Mouse (Mus musculus): ENCODE data around the gene Zfp128.
A peak's percentile ranks its signal among the peaks of the same experiment; 100 is the strongest.
"Not testable (repeated sequence)": the region's sequence is repeated elsewhere in the genome, so short reads cannot be mapped to it uniquely, and the experiment has no call there.

Zfp128 gene

DNA sequence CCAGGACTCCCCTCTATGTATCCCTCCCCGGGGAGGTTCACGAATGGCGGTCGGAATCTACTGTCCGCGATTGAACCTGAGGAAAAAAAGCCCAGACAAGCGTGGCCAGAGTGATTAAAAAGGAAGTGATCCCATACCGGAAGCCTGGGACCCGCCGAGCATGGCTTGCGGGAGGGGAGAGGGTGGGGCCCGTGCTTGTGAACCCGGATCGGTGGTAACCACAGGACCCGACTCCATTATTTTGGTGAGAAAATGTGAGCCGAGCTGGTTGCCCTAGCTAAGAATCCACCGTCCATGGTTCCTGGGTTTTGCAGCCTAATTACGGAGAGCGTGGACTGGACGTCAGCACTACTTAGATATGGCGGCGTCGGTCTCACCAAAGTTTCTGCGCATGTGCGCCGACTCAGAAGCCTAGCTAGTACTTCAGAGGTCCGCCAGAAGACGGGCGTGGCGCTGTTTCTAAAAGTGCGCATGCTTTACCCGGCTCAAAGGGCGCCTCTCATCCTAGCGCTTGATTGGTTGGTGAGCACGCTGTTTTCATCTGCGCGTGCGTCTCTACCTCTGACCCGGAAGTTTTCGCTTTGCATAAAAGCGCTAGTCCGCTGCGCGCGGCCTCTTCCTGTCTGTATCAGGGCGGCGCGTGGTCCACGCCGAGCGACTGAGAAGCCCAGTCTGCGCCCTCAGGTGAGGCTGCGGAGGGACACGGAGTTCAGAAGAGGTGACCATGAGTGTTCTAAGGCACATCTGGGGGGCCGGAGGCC lies 40.9 kb downstream of the Zfp128 start, which contains the start of gene Rps5:
TSS of gene Rps5 (plus strand) at position 586 of the 761 bp plus-strand sequence.
- DNase-seq (ENCODE audit: low spot score), result peak; percentile 98

DNA sequence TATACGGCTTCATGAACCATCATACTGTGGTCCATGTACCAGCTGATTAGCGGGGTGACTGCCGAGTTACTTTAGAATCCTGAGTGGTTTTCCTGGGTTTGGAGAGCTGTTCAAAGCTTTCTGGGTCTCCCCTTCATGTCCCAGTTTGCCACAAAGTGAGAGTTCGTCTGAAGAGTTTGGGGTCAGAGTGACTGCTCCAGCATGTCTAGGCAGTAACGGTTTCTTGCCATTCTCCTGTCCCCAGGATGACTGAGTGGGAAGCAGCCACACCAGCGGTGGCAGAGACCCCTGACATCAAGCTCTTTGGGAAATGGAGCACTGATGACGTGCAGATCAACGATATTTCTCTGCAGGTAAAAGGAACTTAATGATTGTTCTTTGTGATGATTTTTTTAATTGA lies 41.8 kb downstream of the Zfp128 start:
- no peak for DNase-seq (ENCODE audit: low spot score)

DNA sequence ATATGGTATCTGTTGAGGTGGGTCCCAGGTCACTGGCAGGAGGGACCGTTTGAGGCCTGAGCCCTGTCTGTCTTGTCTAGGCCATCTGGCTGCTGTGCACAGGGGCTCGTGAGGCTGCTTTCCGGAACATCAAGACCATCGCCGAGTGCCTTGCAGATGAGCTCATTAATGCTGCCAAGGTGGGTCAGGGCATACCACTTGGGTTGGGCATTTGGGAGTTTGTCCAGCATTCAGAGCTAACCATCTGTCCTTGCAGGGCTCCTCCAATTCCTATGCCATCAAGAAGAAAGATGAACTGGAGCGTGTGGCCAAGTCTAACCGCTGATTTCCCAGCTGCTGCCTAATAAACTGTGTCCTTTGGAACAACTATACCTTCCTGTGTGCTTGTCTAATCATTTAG lies 45.3 kb downstream of the Zfp128 start:
- no peak for DNase-seq (ENCODE audit: low spot score)

DNA sequence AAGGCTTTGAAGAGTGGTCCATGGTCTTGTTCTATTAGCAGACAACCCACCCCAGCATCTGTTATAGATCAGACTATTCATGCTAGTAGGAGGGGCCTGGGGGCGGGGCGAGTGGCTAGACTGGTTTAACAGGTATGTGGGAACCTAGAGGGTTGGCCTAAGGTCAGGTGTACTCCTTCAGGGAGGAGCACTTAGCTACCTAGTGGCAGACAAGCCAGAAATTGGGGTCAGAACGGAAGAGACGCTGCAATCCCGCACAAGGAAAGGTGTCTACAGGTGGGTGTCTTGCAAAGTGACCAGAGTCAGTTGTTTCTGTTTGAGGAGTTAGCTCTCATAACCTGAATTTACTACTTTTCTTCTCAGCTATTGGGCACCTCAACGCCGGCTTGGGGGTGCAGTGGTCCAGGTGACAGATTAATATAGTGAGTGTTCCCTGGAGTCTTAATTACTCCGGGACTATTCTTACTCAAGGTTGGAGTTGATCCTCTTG lies 46.3 kb downstream of the Zfp128 start, which contains the start of gene Rnf225:
TSS of gene Rnf225 (plus strand) at position 226 of the 490 bp plus-strand sequence.
- DNase-seq (ENCODE audit: low spot score), result no peak

DNA sequence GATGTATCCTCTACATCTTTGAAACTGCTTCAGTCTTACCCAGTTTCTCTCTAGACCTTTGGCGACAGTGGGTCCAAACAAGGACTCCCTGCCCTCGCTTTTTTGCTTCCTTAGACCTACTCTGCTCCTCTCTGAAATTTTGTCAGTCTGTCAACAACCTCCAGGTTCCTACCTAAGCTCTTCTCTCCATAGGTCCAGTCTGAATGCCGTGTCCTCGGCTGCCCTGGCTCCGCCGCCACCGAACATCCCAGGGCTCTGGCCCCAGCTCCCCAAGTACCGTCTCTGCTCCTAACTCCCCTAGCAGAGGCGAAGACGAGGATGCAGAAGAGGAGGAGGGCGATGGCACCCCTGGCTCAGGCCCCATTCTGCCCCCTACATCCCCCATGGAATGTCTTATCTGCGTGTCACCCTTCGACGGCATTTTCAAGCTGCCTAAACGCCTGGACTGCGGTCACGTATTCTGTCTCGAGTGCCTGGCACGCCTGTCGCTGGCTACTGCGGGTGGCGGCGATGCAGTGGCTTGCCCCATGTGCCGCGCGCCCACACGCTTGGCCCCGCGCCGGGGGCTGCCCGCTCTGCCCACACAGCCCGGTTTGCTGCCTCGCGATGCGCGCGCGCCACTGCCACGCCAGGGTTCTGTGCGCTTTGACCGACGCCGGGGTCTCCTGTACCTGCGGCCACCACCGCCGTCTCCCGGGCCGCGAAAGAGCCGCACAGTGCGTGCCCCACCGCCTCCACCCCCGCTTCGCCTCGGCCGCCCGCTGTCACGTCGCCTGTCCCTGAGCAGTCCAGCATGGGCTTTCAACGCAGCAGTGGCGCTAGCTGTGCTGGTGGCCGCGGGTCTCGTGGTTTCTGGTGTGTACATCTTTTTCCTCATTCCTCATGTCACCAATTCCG lies 47.0 kb downstream of the Zfp128 start:
- no peak for DNase-seq (ENCODE audit: low spot score)

- no peak for DNase-seq (ENCODE audit: low spot score)
Measured at GRCm38 (mm10) chr7:12933615-12934140, 52.7 kb downstream of the Zfp128 start.

GRCm38 (mm10) chr7:12934808-12935207 lies 53.8 kb downstream of the Zfp128 start:
- DNase-seq (ENCODE audit: low spot score), result no peak

GRCm38 (mm10) chr7:12937254-12937803 lies 56.4 kb downstream of the Zfp128 start:
- DNase-seq (ENCODE audit: low spot score), result not testable (repeated sequence)

DNA sequence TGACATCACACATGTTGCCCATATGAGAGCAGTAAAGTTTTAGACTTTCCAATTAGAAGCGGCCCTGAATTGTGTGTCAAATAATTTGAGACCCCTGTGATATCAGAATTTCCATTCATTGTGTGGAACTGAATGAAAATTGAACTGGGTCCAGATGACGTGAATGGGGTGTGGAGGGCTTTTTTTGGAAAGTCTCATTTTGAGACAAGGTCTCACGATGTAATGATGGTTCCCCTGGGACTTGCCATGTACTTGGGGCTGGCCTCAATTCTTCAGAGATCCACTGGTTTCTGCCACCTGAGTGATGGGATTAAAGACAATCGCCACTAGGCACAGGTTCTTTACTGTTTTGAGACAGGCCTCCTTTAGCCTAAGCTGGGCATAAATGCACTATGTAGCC lies 59.6 kb downstream of the Zfp128 start:
- no peak for DNase-seq (ENCODE audit: low spot score)

Data from T-cell, adult 2 months (primary cell).